Mouse (Mus musculus): ENCODE measurements around the gene Gjb6.

The Gjb6 gene

GRCm38 (mm10) chr14:57133161-57133661, at the start of gene Gjb6:
Gene Gjb6, minus strand, starts transcription at chr14:57133611.
- in situ Hi-C loops (cut with MseI, MboI): no loop called here

- in situ Hi-C loops (cut with MseI, MboI): no loop called here
These were observed 32.1 kb upstream of the Gjb6 start for GRCm38 (mm10) chr14:57165493-57165892.

- in situ Hi-C loops (cut with MseI, MboI): no loop called here
These were observed 28.4 kb upstream of the Gjb6 start for GRCm38 (mm10) chr14:57161833-57162232.

- in situ Hi-C loops (cut with MseI, MboI): no loop called here
These were observed 27.8 kb upstream of the Gjb6 start for GRCm38 (mm10) chr14:57161201-57161600.

GRCm38 (mm10) chr14:57154916-57155315, 21.5 kb upstream of the Gjb6 start:
- in situ Hi-C loops (cut with MseI, MboI): no loop called here

DNA sequence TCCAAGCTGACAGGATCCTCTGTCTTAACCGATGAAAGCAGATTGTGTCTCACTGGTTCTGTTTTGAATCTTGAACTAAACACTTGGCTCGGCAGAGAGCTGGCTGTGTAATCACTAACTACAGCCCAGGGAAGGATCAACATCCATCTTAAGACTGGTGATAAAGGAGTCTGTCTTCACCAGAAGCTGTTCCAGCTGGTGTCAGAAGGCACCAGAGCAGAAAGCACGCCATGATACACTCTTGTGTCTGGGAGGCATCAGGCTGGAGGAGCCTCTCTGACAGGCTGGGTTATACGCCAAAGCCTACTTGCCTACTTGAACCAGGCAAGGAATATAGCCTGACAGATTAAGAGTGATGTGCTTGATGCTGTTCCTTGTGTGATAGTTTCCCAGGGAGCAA, 12.3 kb upstream of the Gjb6 start:
- in situ Hi-C loops (cut with MseI, MboI): no loop called here

- in situ Hi-C loops (cut with MseI, MboI): no loop called here
These were observed 1.9 kb upstream of the Gjb6 start for GRCm38 (mm10) chr14:57135265-57135664.

DNA sequence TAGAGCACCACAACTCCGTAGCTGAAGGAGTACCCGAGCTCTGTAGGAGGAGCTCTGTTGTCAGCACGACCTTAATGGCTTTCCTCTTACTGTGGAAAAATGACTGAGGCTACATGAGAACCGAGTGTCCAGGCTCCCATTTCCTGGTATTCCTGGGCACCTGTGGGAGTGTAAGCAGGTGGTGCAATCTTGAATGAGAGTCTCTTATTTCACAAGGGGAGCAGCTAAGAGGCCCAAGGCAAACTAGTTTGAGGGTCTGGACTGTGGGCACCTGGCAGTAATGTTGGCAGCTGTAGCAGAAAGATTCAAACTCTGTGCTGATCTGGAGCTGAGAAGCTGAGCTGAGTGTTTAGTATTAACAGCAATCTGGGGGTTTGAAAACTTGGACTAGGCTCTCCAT, 6.0 kb downstream of the Gjb6 start:
- in situ Hi-C loops (cut with MseI, MboI): no loop called here

- in situ Hi-C loops (cut with MseI, MboI): no loop called here
These were observed 11.1 kb downstream of the Gjb6 start for GRCm38 (mm10) chr14:57122295-57122694.

GRCm38 (mm10) chr14:57115823-57116544, 17.4 kb downstream of the Gjb6 start, which contains the start of gene Gm4491:
Gene Gm4491, minus strand, starts transcription at chr14:57115883.
- in situ Hi-C loops (cut with MseI, MboI): no loop called here

DNA sequence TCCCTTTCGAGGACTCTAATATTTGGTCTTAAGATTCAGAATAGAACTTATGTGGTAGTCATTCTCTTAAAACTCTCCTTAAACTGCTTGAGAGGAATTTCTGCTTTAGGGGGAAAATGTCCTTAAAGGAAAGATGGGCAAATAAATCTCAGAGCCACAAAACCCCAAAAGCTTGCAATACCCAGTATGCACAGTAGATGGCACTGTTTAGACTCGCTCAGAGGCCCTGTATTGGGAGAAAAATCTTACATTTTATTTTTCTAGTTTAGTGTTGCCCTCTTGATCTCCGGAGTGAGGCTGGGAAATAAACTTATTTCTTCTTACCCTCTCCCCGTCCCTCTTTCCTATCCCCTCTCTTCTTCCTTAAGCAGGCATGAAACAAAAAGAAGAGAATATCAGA, 24.2 kb downstream of the Gjb6 start:
- in situ Hi-C loops (cut with MseI, MboI): loop anchor here in 1 of 2 experiments (5.0 kb wide), 1 partner anchor 253 kb away; no protein-coding TSS in a partner anchor

GRCm38 (mm10) chr14:57107916-57108315, 25.5 kb downstream of the Gjb6 start:
- in situ Hi-C loops (cut with MseI, MboI): loop anchor here in 1 of 2 experiments (5.0 kb wide), 1 partner anchor 254 kb away; no protein-coding TSS in a partner anchor

GRCm38 (mm10) chr14:57107091-57107490, 26.3 kb downstream of the Gjb6 start:
- in situ Hi-C loops (cut with MseI, MboI): loop anchor here in 1 of 2 experiments (5.0 kb wide), 1 partner anchor 255 kb away; no protein-coding TSS in a partner anchor

DNA sequence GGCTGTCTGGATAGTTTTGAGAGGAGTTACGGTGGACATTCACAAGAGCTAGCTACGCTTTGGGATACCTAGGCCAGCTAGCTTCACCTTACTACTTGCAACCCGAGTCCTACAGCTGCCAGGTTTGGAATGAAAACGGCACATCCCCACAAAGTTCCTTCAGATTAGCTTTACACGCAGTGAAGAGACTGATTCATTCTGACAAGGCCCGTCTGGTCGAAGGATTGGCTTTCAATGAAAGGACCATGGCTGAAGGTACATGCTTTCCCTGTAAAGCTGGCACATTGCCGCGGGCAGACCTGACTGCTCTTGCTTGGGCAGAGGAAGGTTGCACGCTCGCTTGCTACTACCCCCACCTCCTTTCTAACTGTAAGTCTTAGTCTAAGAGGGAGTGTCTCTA, 27.7 kb downstream of the Gjb6 start:
- in situ Hi-C loops (cut with MseI, MboI): loop anchor here in 1 of 2 experiments (5.0 kb wide), 1 partner anchor 257 kb away; no protein-coding TSS in a partner anchor

DNA sequence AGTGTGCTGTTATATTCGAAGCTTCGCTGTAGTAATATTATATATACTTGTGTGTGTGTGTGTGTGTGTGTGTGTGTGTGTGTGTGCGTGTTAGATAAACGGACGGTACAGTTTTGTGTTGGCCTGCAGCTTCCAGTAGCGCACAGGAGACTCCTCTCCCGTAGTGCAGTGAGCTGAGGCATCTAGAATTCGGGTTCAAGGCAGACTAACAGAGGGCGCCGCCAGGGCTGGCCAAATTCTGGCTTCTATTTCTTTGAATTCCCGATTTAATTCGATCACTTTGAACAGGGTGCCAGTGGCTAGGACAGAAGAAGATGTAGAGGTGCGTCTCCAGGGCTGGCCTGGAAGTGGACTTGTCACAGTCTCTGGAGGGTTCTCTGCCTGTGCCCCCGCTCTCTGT, 28.3 kb downstream of the Gjb6 start:
- in situ Hi-C loops (cut with MseI, MboI): loop anchor here in 1 of 2 experiments (5.0 kb wide), 1 partner anchor 257 kb away; no protein-coding TSS in a partner anchor

DNA sequence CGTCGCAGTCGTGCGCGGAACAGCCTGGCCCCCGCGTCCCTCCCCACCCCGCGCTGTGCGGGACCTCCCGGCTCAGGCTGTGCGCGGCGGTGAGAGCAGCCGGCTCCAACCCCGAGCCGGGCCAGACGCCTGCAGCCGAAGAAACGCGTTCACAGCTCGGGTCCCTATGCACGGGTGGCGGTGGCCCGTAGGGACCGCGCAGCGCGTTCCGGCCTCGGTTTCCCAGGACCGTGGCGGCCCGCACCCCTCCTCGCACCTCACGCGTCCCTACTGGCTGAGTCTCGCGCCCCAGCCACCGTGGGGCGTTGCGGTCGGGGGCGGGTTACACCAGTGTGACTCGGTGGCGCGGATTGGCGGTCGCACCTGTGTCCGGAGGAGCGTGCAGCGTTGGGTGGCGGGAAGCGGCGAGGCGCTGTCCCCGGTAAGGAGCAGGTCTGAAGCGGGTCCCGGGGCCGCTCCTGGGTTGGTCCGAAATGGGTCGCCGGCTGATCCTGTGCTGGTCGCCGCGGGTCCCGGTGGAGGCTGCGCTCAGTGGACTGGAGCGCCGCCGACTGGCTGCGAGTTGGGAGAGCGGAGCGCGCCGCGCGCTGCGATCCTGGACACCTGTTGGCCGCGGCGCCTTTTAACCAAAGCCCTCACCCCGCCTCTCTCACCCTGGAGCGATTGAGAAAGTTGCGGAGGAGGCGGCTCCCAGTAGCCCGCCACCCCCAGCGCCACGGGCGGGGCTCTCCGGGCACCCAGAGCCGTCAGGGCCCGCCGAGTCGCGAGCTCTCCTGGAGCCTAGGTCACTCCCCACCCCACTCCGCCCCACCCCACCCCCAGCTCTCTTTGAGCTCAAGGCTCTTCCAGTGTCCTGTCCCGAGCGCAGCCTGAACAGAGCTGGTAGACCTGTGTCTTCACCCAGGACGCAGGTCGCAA, 29.0 kb downstream of the Gjb6 start, which contains the start of gene Gjb2:
Gene Gjb2, minus strand, starts transcription at position 597 of the 918 bp plus-strand sequence.
- in situ Hi-C loops (cut with MseI, MboI): loop anchor here in 1 of 2 experiments (5.0 kb wide), 1 partner anchor 258 kb away; no protein-coding TSS in a partner anchor

DNA sequence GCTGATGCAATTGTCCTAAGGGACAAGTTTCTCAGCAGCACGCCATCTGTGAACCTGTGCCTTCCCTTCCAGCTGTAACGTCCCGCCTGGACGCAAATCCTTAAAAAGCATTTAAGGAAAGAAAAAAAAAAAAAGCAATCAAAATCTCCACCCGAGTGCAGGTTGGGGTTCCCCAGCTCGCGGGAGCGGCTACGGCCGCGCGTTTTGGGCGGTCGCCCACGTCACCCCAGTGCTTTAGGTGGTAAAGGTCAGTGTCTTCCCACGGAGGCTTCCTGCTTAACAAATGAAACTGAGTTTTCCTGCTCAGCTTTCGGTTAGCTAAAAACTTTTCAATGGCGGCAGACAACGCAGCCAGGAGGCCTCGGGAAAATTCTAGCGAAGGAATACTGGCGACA, 29.7 kb downstream of the Gjb6 start:
- in situ Hi-C loops (cut with MseI, MboI): no loop called here

DNA sequence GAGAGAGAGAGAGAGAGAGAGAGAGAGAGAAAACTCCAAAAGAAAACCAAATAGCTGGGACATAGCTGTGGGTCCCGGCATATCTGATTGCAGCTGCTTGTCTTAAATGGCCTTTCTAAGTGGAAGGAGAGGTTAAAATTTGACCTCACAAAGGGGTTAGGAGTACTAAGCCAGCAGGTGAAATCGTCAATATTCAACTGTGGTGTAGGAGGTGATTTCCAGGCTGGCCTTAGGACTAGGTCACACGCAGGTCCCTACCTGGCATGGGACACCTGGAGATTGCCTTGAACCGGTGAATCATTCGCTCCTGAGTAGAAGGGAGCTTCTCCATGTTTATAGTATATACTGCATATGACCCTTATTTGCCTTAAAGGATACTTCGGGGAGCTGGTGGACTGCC, 30.3 kb downstream of the Gjb6 start:
- in situ Hi-C loops (cut with MseI, MboI): no loop called here

DNA sequence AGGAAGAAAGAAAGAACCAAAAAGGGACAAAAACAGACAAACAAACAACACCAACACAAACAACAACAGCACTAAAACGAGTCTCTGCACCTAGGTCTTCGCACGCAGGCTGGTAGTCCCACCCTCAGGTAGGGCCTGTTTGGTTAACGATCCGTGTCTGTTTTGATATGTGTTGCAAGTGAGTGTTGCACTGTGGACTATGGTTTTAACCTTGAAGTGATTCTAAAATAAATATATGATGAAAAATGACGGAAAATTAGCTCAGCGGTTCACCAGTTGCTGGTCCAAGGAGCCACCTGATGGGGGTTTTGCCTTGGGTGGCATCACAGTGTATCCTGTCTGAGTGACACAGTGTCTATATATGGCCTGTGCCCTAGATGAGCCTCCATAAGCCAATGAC, 31.8 kb downstream of the Gjb6 start:
- in situ Hi-C loops (cut with MseI, MboI): no loop called here

DNA sequence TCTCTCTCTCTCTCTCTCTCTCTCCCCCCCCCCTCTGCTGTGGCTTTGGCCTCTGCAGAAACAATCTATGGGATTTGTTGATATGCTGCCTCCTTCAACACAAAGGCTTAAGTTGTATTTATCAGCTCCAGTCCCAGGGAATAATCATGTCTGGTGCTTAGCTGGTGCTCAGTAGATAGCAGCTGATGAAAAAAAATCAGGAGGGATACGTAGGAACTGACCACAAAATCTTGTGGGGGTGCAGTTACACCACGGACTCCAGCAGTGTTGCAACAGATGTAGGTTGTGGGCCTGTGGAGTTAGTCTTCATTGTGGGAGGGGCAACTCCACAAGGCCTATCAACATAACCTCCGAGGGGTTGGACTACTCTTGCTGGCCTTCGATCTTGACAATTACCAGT, 37.6 kb downstream of the Gjb6 start:
- in situ Hi-C loops (cut with MseI, MboI): no loop called here

- in situ Hi-C loops (cut with MseI, MboI): no loop called here
These were observed 40.4 kb downstream of the Gjb6 start for GRCm38 (mm10) chr14:57093029-57093428.

- in situ Hi-C loops (cut with MseI, MboI): no loop called here
These were observed 43.4 kb downstream of the Gjb6 start for GRCm38 (mm10) chr14:57090001-57090400.
